Mouse (Mus musculus) macrophage (primary cell): Measurements from ENCODE around the gene Sult2b1. TPM values are rescaled to one million over a fixed set of nuclear protein-coding genes. Genes with fewer than 3 reads are reported as not detected.

Source experiments
- H3K27ac ChIP-seq: fragments of 350-480 bp; formaldehyde crosslinking; 2 replicates; pipeline ENCODE4 v1.9.0; 2021
- H3K36me3 ChIP-seq: fragments of 350-480 bp; formaldehyde crosslinking; 2 replicates; pipeline ENCODE4 v1.9.0; 2021; ENCODE audit errors: inconsistent target
- H3K4me3 ChIP-seq: fragments of 350-480 bp; formaldehyde crosslinking; 2 replicates; pipeline ENCODE4 v1.9.0; 2021; ENCODE audit errors: inconsistent target
- H3K79me2 ChIP-seq: fragments of 350-480 bp; formaldehyde crosslinking; 2 replicates; pipeline ENCODE4 v1.9.0; 2021; ENCODE audit errors: inconsistent target
- WGBS: methylation state at CpG from one replicate; pipeline ENCODE4 v1.1.7; 2026; ENCODE audit warnings: inconsistent platforms; ENCODE audit not compliant: missing documents; 5-methylcytosine and 5-hydroxymethylcytosine counted together
- polyA plus RNA-seq: library from polyadenylated mRNA; stranded (reverse); fragments of 250-400 nt; gene quantifications from 3 replicates; pipeline ENCODE4 v1.2.4, GENCODE M21; 2018; ENCODE audit warnings: inconsistent platforms

Sult2b1 gene
- polyA plus RNA-seq, 1 experiment from 2014 or later = 0.55 TPM

DNA sequence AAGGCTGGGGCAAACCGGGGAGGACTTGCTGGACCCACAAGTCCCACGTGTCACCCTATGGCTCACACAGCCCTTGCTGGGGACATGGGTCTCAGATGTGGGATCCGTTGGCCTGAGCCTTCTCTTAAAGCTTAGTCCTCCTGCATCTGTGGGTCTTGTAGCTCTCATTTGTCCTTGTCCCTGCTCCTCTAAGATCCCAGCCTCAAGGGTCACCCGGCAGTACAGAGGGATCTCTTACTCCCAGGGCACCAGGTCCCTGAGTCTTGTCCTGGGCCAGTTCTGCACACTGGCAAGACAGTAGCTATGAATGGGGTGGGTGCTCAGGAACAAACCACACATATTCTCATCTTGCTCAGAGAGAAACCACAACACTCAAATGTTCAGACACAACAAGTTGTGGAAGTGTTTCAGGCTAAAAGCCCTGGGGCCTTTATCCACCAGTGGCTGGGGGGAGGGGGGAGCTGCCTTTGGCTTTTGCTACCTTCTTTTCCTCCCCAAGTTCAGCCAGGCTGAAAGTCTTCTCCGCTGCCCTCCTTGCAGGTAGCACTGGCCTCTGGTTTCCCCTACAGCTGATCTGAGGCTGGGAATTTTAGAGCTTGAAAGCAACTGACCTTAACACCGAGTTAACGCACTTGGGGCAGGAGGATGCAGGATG is 100.9 kb downstream of the Sult2b1 start, which contains the start of gene Ntn5:
Gene Ntn5, plus strand, starts transcription at position 627 of the 655 bp plus-strand sequence.
- no peak within 1 kb of the TSS for H3K4me3 ChIP-seq
- 85% methylated on average over 7 of the region's 7 CpGs for WGBS
- H3K79me2 ChIP-seq = no peaks in the 10 kb centered on the region
- H3K27ac ChIP-seq = no peak within 1 kb of the TSS
- no peaks in the 10 kb centered on the region for H3K36me3 ChIP-seq

DNA sequence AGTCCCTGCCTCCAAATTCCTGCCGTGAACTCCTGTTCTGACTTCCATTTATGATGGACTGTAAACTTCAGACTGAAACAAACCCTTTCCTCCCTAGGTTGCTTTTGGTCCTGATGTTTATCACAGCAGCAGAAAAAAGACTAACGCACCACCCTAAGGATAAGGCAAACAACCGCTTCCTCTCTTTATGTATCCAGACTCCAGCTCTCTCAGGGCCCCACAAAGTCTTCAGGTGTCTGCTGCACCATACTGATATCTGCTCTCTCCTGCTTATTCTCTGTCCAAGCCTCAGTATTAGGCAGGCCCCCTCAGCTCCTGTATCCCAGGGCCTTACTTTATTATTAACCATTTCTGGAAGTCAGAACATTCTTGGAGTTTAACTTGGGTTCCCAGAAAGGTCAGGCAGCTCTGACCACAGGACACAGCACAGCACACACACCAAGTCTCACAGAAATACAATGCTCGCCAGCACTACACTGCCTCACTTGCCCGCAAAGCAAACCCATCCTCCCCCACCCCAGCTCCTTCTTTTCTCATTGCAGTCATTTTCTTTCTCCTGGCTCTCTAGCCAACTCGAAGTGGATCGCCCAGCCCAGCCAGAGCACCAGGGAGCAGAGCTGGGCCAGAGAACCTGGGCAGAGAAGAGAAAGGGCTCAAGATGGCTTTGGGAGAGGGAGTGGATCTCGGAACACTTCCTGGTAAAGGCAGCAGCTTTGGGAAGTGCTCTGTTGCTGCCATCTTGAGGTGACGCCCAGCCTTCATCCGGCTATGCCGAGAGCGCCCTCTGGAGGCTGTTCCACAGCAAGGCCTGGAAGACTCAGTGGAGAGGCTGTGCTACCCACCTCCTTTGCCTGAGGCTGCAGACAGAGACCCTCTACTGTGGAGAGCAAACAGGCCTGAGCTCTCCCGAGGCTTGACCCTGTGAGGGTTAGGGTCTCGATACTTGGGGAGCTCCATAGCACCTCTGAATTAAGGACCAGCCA is 102.0 kb downstream of the Sult2b1 start:
- WGBS = 52% methylated on average over 14 of the region's 14 CpGs
- Histone ChIP-seq H3K27ac (no peak overlapping the region), H3K36me3 (no peaks in the 10 kb centered on the region), H3K4me3 (no peak overlapping the region), H3K79me2 (no peaks in the 10 kb centered on the region)

DNA sequence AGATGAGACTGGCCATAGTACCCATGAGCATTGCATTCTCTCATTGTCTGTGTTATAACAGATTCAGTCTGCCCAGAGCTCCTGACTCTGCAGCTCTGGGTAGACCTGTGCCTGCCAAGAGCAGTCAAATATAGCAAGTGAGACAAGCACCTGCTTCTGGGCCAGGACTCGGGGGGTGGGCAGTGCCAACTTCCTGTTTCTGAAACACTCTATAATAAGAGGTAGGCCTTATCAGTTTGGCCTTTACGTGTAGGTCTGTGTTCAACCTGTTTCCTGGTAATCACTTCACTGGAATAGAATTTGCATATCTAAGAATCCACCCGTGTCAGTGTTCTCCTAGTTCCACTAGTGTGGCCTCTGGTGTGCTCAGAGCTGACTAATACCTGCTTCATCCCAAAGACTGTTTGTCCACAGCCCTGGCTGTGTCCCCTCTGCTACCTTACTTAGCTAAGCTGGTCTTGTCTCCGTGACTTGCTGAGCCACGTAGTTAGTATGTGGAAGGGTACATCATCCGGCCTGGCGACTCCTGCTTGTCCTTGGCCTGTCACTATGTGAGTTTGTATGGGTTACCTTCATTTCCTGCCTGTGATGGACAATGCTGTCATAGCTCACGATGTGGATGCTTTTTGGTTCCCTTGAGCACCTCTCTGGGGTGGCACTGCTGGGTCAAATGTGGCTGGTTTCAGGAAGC is 103.3 kb downstream of the Sult2b1 start:
- Histone ChIP-seq H3K79me2 (no peaks in the 10 kb centered on the region), H3K36me3 (no peaks in the 10 kb centered on the region), H3K4me3 (no peak overlapping the region), H3K27ac (no peak overlapping the region)
- WGBS = 72% methylated on average over 8 of the region's 8 CpGs

Other genes with a start within 250 kb of the Sult2b1 start
- 0.78 to 5.8 TPM (median 1.3 TPM) in 3 replicates for gene Hsd17b14, start 229.8 kb downstream of the Sult2b1 start, polyA plus RNA-seq
- gene Bcat2, start 214.5 kb downstream of the Sult2b1 start, polyA plus RNA-seq = 31.4 to 52.8 TPM (median 38.5 TPM) in 3 replicates
- gene Fgf21, start 169.2 kb downstream of the Sult2b1 start, polyA plus RNA-seq = not detected in 3 replicates
- gene Fut1, start 167.4 kb downstream of the Sult2b1 start, polyA plus RNA-seq = not detected in 3 replicates
- not detected in 3 replicates for gene Izumo1, start 162.9 kb downstream of the Sult2b1 start, polyA plus RNA-seq
- 0.04 to 0.08 TPM (median 0.07 TPM) in 3 replicates for gene Rasip1, start 157.2 kb downstream of the Sult2b1 start, polyA plus RNA-seq
- gene Mamstr, start 144.7 kb downstream of the Sult2b1 start, polyA plus RNA-seq = not detected in 3 replicates
- not detected in 3 replicates for gene Fut2, start 118.3 kb downstream of the Sult2b1 start, polyA plus RNA-seq
- gene Ntn5, start 100.6 kb downstream of the Sult2b1 start, polyA plus RNA-seq = not detected in 3 replicates
- gene Sec1, start 90.3 kb downstream of the Sult2b1 start, polyA plus RNA-seq = not detected in 3 replicates
- 0.56 TPM in 1 of 3 replicates, not detected in the others for gene Car11, start 84.8 kb downstream of the Sult2b1 start, polyA plus RNA-seq
- 11.3 to 58.2 TPM (median 52.9 TPM) in 3 replicates for gene Dbp, start 79.6 kb downstream of the Sult2b1 start, polyA plus RNA-seq
- gene Rpl18, start 69.2 kb downstream of the Sult2b1 start, polyA plus RNA-seq = 290 to 1,003 TPM (median 791 TPM) in 3 replicates
- 47.1 to 55.5 TPM (median 51.5 TPM) in 3 replicates for gene Sphk2, start 66.7 kb downstream of the Sult2b1 start, polyA plus RNA-seq
- not detected in 3 replicates for gene Fam83e, start 63.5 kb downstream of the Sult2b1 start, polyA plus RNA-seq
- not detected in 3 replicates for gene Spaca4, start 58.9 kb downstream of the Sult2b1 start, polyA plus RNA-seq
- gene Lmtk3, start 931 bp downstream of the Sult2b1 start, polyA plus RNA-seq = 0.04 to 0.06 TPM in 2 of 3 replicates, not detected in the other
- gene Cyth2, start 29.9 kb upstream of the Sult2b1 start, polyA plus RNA-seq = 42.8 to 66.2 TPM (median 50.0 TPM) in 3 replicates
- gene Kcnj14, start 40.1 kb upstream of the Sult2b1 start, polyA plus RNA-seq = not detected in 3 replicates
- 4.9 to 28.9 TPM (median 5.3 TPM) in 3 replicates for gene Grwd1, start 46.3 kb upstream of the Sult2b1 start, polyA plus RNA-seq
- gene Kdelr1, start 88.1 kb upstream of the Sult2b1 start, polyA plus RNA-seq = 103 to 141 TPM (median 125 TPM) in 3 replicates
- gene Grin2d, start 93.7 kb upstream of the Sult2b1 start, polyA plus RNA-seq = 0.11 to 0.12 TPM in 2 of 3 replicates, not detected in the other
- not detected in 3 replicates for gene Syngr4, start 112.0 kb upstream of the Sult2b1 start, polyA plus RNA-seq
- 11.6 to 13.1 TPM (median 12.8 TPM) in 3 replicates for gene Tmem143, start 112.3 kb upstream of the Sult2b1 start, polyA plus RNA-seq
- gene Emp3, start 136.7 kb upstream of the Sult2b1 start, polyA plus RNA-seq = 271 to 666 TPM (median 552 TPM) in 3 replicates
- 0.65 to 1.0 TPM (median 1.0 TPM) in 3 replicates for gene Ccdc114, start 139.4 kb upstream of the Sult2b1 start, polyA plus RNA-seq
- gene Abcc6, start 245.6 kb upstream of the Sult2b1 start, polyA plus RNA-seq = not detected in 3 replicates
- gene Nomo1, start 249.0 kb upstream of the Sult2b1 start, polyA plus RNA-seq = 15.9 to 40.2 TPM (median 19.6 TPM) in 3 replicates